Mouse (Mus musculus): ENCODE measurements around the gene Tbr1. TPM values are rescaled to one million over a fixed set of nuclear protein-coding genes. Genes with fewer than 3 reads are reported as not detected.

Tbr1 gene
- polyA plus RNA-seq (2015; fragmentation: Nextera tagmentation; extraction: Ambion mirVana), result 0.05 and 0.11 TPM in 2 replicates

- 8% methylated on average over 11 of the region's 11 CpGs for WGBS
- no peak for ATAC-seq (ENCODE audit: extremely low read depth, insufficient number of reproducible peaks, low FRiP score, low TSS enrichment)
- Histone ChIP-seq H3K27me3 (replicated peaks) (peaks cover 71% of the 10 kb centered on the region), H3K4me3 (peak within 1 kb of the TSS; percentile 27), H3K4me2 (peak within 1 kb of the TSS; percentile 52), H3K9me3 (no peaks in the 10 kb centered on the region), H3K27ac (replicated peaks) (no peak within 1 kb of the TSS), H3K9ac (no peak within 1 kb of the TSS), H3K36me3 (peaks cover 11% of the 10 kb centered on the region), H3K4me1 (peaks cover 27% of the 10 kb centered on the region)
Measured at GRCm38 (mm10) chr2:61802656-61803251, at the start of gene Tbr1. Gene Tbr1, plus strand, starts transcription at chr2:61802930.

- Histone ChIP-seq H3K36me3 (no peaks in the 10 kb centered on the region), H3K27ac (replicated peaks) (no peak overlapping the region), H3K9me3 (no peaks in the 10 kb centered on the region), H3K9ac (no peak overlapping the region), H3K27me3 (replicated peaks) (no peaks in the 10 kb centered on the region), H3K4me1 (peaks cover 9% of the 10 kb centered on the region), H3K4me2 (no peak overlapping the region), H3K4me3 (no peak overlapping the region)
- no peak for ATAC-seq (ENCODE audit: extremely low read depth, insufficient number of reproducible peaks, low FRiP score, low TSS enrichment)
Measured at GRCm38 (mm10) chr2:61754989-61755388, 47.7 kb upstream of the Tbr1 start.

- Histone ChIP-seq H3K27me3 (replicated peaks) (no peaks in the 10 kb centered on the region), H3K36me3 (peaks cover 8% of the 10 kb centered on the region; the same call in 1 of the 2 replicates), H3K27ac (replicated peaks) (no peak overlapping the region), H3K9ac (no peak overlapping the region), H3K4me1 (peaks cover 10% of the 10 kb centered on the region), H3K4me3 (no peak overlapping the region), H3K4me2 (no peak overlapping the region), H3K9me3 (no peaks in the 10 kb centered on the region)
- WGBS, result 67% methylated on average over 5 of the region's 5 CpGs
- ATAC-seq (ENCODE audit: extremely low read depth, insufficient number of reproducible peaks, low FRiP score, low TSS enrichment), result no peak
Measured at GRCm38 (mm10) chr2:61759234-61759855, 43.4 kb upstream of the Tbr1 start.

DNA sequence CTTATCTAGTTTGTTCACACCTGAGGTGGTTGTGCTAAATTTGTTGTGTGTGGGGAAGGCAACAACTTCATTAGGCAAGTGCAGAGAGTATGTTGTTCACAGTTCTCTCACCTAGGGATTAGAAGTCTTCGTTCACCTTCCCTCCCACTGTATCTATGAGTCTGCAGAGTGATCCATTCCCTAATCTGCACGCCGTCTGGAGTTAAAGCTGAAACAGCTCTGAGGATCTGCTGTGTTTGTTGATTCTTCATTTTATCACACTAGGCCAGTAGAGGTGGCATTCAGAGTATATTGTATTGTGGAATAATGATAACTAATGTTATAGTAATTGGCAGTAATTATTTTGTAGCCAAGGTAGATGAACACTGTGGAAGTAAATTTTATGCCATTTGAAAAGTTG is 42.7 kb upstream of the Tbr1 start:
- H3K36me3 ChIP-seq, result peaks cover 13% of the 10 kb centered on the region; the same call in 1 of the 2 replicates
- H3K27me3 ChIP-seq (replicated peaks), result no peaks in the 10 kb centered on the region
- H3K27ac ChIP-seq (replicated peaks), result no peak overlapping the region
- H3K4me3 ChIP-seq, result no peak overlapping the region
- no peak; the same call in 1 of the 2 replicates for ATAC-seq (ENCODE audit: extremely low read depth, insufficient number of reproducible peaks, low FRiP score, low TSS enrichment)
- no peak overlapping the region for H3K4me2 ChIP-seq
- peaks cover 10% of the 10 kb centered on the region for H3K4me1 ChIP-seq
- no peaks in the 10 kb centered on the region for H3K9me3 ChIP-seq
- no peak overlapping the region for H3K9ac ChIP-seq
- 50% methylated on average over 3 of the region's 3 CpGs for WGBS

- H3K9ac ChIP-seq, result no peak overlapping the region
- peaks cover 13% of the 10 kb centered on the region; the same call in 1 of the 2 replicates for H3K36me3 ChIP-seq
- no peaks in the 10 kb centered on the region for H3K9me3 ChIP-seq
- WGBS, result 70% methylated on average over 6 of the region's 6 CpGs
- H3K27me3 ChIP-seq (replicated peaks), result no peaks in the 10 kb centered on the region
- no peak overlapping the region for H3K4me2 ChIP-seq
- H3K4me1 ChIP-seq, result peaks cover 5% of the 10 kb centered on the region
- H3K4me3 ChIP-seq, result no peak overlapping the region
- no peak overlapping the region for H3K27ac ChIP-seq (replicated peaks)
- no peak for ATAC-seq (ENCODE audit: extremely low read depth, insufficient number of reproducible peaks, low FRiP score, low TSS enrichment)
Measured at GRCm38 (mm10) chr2:61764470-61765105, 38.1 kb upstream of the Tbr1 start.

DNA sequence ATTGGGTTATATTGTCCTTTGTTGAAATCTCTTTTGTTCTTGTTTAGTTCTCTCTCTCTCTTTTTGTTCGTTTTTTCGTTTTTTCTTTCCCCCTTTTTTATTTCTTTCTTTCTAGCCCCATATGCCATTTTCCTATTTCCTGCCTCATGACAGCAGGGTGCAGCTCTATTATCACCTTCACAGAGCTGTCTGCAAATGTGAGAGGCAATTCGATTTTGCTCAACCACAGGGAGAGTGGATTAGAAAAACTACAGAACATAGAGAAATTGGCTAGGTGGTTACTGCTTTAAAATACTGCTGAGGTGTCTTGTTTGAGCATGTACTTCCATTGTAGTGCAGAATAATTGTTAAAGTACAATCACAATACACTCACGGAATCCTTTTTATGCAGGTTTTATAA is 37.2 kb upstream of the Tbr1 start:
- H3K4me3 ChIP-seq, result no peak overlapping the region
- ATAC-seq (ENCODE audit: extremely low read depth, insufficient number of reproducible peaks, low FRiP score, low TSS enrichment), result no peak
- no peak overlapping the region for H3K4me2 ChIP-seq
- no peaks in the 10 kb centered on the region for H3K9me3 ChIP-seq
- WGBS, result 70% methylated on average over 4 of the region's 4 CpGs
- H3K36me3 ChIP-seq, result peaks cover 13% of the 10 kb centered on the region; the same call in 1 of the 2 replicates
- no peak overlapping the region for H3K9ac ChIP-seq
- no peaks in the 10 kb centered on the region for H3K4me1 ChIP-seq
- H3K27me3 ChIP-seq (replicated peaks), result no peaks in the 10 kb centered on the region
- H3K27ac ChIP-seq (replicated peaks), result no peak overlapping the region

DNA sequence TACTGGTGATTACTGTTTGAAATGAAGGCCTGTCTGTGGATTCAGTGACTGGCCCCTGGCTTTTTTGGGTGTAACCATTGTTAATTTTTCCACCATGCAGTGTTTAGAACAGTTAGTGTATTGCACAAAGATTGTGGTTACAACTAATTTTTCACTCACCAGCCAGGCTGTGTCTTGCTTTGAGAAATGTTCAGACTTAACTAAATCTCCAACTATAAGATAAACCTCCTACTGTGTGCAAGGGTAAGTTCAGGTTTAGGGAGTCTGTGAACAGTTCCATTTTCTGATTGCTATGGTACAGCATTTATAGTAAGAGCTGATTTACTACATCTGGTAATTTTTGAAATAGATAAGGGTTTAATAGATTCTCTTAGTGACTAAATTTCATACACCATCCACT is 21.9 kb upstream of the Tbr1 start:
- Histone ChIP-seq H3K4me3 (no peak overlapping the region), H3K27me3 (replicated peaks) (no peaks in the 10 kb centered on the region), H3K4me2 (no peak overlapping the region), H3K9me3 (no peaks in the 10 kb centered on the region), H3K27ac (replicated peaks) (no peak overlapping the region), H3K9ac (no peak overlapping the region), H3K4me1 (no peaks in the 10 kb centered on the region), H3K36me3 (peaks cover 36% of the 10 kb centered on the region)
- ATAC-seq (ENCODE audit: extremely low read depth, insufficient number of reproducible peaks, low FRiP score, low TSS enrichment), result no peak

- Histone ChIP-seq H3K9ac (no peak overlapping the region), H3K4me3 (no peak overlapping the region), H3K27me3 (replicated peaks) (no peaks in the 10 kb centered on the region), H3K4me2 (no peak overlapping the region), H3K4me1 (no peaks in the 10 kb centered on the region), H3K36me3 (peaks cover 7% of the 10 kb centered on the region), H3K27ac (replicated peaks) (no peak overlapping the region), H3K9me3 (no peaks in the 10 kb centered on the region)
- WGBS, result 83% methylated on average over 5 of the region's 5 CpGs
- no peak for ATAC-seq (ENCODE audit: extremely low read depth, insufficient number of reproducible peaks, low FRiP score, low TSS enrichment)
Measured at GRCm38 (mm10) chr2:61794960-61795359, 7.8 kb upstream of the Tbr1 start.

GRCm38 (mm10) chr2:61798048-61798447 is 4.7 kb upstream of the Tbr1 start:
- ATAC-seq (ENCODE audit: extremely low read depth, insufficient number of reproducible peaks, low FRiP score, low TSS enrichment), result no peak
- Histone ChIP-seq H3K4me2 (no peak overlapping the region), H3K4me3 (no peak overlapping the region), H3K36me3 (peaks cover 15% of the 10 kb centered on the region), H3K27me3 (replicated peaks) (peaks cover 24% of the 10 kb centered on the region), H3K27ac (replicated peaks) (no peak overlapping the region), H3K9me3 (no peaks in the 10 kb centered on the region), H3K4me1 (peaks cover 5% of the 10 kb centered on the region; the same call in 1 of the 2 replicates), H3K9ac (no peak overlapping the region)
- WGBS, result 94% methylated on average over 1 of the region's 1 CpGs

DNA sequence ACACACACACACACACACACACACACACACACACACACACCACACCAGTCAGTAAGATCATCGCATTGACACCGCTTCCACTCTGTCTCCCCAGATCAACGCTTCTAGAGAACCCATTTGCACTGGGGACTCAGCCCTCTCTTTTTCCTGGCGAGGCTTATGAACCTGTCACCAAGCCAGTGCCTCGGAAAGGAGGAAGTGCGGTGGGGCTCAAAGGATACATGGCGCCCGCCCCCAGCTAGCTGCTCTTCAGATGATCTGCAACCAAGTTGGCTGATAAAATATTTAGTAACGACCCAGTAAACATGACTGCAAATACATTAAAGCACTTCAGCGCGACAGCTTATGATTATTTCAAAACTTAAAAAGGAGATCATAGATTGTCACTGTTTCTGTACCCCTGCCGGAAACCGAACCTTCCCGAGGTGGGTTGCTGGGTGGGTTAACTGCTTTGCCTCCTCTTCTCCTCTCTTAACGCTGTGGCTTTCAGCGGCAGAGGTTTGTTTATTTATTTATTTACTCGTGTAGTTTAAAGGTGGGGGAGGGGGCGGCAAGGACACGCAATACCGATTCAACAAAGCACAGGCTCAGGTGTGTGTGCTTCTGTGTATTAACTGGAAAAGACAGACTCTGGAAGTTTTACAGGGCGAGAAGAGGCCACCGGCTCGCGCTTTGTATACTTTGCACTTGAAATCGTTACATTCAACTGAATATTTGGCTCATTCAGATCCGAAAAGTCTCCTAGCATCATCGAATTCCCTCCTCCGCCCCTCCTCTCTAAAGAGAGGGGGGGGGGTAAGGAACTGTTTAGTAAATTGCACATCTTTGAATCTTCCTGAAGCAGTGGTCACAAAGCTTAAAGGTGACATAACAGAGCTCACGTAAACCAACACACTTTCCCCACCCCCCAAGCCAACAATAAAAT is 975 bp downstream of the Tbr1 start:
- no peaks in the 10 kb centered on the region for H3K9me3 ChIP-seq
- no peak overlapping the region for H3K27ac ChIP-seq (replicated peaks)
- no peak for ATAC-seq (ENCODE audit: extremely low read depth, insufficient number of reproducible peaks, low FRiP score, low TSS enrichment)
- peak overlapping the region; percentile 27 for H3K4me3 ChIP-seq
- H3K27me3 ChIP-seq (replicated peaks), result peaks cover 78% of the 10 kb centered on the region
- H3K4me1 ChIP-seq, result peaks cover 27% of the 10 kb centered on the region
- WGBS, result 3% methylated on average over 29 of the region's 29 CpGs
- peak overlapping the region; percentile 52 for H3K4me2 ChIP-seq
- no peak overlapping the region for H3K9ac ChIP-seq
- peaks cover 11% of the 10 kb centered on the region for H3K36me3 ChIP-seq

DNA sequence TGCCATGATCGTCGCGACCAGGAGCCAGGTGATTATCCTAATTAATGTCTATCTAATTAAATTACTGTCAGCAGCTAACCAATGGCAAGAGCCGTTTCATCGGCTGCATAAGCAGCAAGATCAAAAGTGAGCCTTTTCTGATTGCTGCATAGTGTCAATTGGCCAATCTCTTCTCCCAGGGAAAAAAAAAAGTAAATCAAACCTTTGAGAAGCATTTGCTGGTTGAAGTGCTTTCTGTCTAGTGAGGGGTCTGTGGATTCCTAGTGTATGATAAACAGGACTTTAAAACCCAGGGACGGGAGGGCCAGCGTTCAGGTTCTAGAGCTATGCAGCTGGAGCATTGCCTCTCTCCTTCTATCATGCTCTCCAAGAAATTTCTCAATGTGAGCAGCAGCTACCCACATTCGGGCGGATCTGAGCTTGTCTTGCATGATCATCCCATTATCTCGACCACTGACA is 1.7 kb downstream of the Tbr1 start:
- Histone ChIP-seq H3K36me3 (peaks cover 11% of the 10 kb centered on the region), H3K4me3 (peak overlapping the region; percentile 29), H3K4me2 (no peak overlapping the region), H3K27ac (replicated peaks) (no peak overlapping the region), H3K9ac (no peak overlapping the region), H3K4me1 (peaks cover 27% of the 10 kb centered on the region), H3K9me3 (no peaks in the 10 kb centered on the region), H3K27me3 (replicated peaks) (peaks cover 85% of the 10 kb centered on the region)
- WGBS, result 1% methylated on average over 10 of the region's 10 CpGs
- no peak for ATAC-seq (ENCODE audit: extremely low read depth, insufficient number of reproducible peaks, low FRiP score, low TSS enrichment)
